Mouse (Mus musculus) brown adipose tissue, adult 24 weeks (tissue): ENCODE measurements around the gene Reep3. TPM values are rescaled to one million over a fixed set of nuclear protein-coding genes. Genes with fewer than 3 reads are reported as not detected.

Source experiments
- H3K27ac ChIP-seq: fragments of 200-500 bp; replicated peaks from 2 replicates; pipeline ENCODE4 v1.5.1; 2012; ENCODE audit warnings: low read depth, mild to moderate bottlenecking, low read length
- H3K4me1 ChIP-seq: fragments of 200-500 bp; 2 replicates; pipeline ENCODE4 v1.6.1; 2012; ENCODE audit warnings: low read length, mixed read lengths; ENCODE audit not compliant: control insufficient read depth, insufficient read depth, insufficient read length
- H3K4me3 ChIP-seq: fragments of 200-500 bp; 2 replicates; pipeline ENCODE4 v1.5.1; 2012; ENCODE audit warnings: low read depth, mild to moderate bottlenecking, low read length, moderate library complexity; ENCODE audit not compliant: insufficient read depth
- polyA plus RNA-seq: library from polyadenylated mRNA; stranded (reverse); fragments of >200 nt; gene quantifications from 2 replicates; pipeline ENCODE4 v1.2.4, GENCODE M21; 2012; ENCODE audit not compliant: missing spikeins, insufficient read depth, insufficient read length

Reep3 gene
- polyA plus RNA-seq, 1 experiment, result 42.6 TPM

DNA sequence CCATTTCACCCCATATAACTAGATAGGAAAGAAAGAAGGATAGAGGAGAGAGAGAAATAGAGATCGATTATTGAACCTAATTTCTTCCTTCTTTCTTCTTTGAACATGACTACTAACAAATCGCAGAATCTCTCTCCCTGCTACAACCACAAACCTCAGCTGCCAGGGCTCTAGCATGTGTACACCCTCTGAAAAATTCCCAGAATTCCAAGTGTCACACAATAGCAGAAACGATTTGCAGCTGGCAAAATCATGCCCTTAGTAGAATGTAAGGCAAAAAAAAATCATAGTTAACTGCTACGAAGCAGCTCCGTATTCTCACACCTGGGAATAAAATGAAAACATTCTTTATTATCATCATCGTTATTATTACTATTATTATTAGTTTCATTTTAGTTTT lies 122.9 kb downstream of the Reep3 start:
- Histone ChIP-seq H3K4me3 (no peak overlapping the region), H3K27ac (no peak overlapping the region)

DNA sequence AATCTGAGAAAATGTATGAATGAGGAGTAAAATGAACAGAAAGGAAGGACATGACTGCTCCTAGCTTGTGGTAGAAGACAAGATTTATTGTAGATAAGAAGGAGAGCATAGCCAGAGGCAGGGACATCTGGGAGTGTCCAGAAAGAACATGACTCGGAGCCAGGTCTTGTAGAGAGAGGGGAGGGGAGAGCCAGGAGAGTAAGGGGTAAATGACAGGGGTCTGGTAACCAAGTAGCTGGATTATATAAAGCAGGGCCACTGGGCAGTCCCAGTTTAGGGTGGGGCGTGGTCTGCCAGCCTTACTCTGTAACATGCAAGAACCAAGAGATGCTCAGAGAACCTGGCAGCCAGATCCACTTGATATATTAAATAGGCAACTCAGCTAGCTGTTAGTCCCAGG lies 123.5 kb downstream of the Reep3 start:
- Histone ChIP-seq H3K4me3 (no peak overlapping the region), H3K4me1 (no peaks in the 10 kb centered on the region), H3K27ac (no peak overlapping the region)

More for the DNA sequence above, 122.9 kb downstream of the Reep3 start:
- no peaks in the 10 kb centered on the region for H3K4me1 ChIP-seq

DNA sequence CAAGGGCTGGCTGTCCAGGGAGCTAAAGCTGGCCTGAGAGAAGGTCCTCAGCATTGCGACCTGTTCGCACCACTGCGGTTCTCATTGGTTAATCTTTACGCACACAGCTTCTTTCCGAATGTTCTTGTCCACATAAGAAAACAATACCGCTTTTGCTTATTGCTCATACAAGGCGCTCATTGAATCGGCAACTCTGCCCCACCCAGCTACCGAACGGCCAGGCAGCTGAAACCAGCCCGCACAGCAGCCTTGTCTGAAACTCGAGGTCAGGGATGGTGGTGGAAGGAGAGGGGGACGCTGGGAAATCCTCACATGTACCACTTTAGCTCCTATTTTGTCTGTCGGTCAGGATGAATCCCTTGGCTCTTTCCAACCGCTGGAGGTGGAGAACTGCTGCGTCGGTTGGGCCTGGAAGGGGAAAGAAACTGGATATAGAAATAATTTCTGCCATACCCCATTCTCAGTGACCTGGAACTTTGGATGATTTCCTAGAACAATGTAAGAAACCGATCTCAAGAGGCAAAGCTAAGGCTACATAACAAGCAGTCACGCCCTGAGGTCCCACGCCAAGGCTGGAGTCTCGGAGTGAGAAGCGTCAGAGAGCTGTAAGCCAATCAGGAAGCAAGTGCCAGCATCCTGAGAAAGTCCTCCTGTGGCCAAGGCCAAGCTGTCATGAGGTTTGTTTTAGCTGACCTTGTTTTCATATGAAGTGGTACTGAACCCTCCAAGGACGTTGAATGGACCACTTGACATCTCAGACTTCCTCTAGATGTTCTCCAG lies 126.2 kb downstream of the Reep3 start:
- Histone ChIP-seq H3K4me1 (no peaks in the 10 kb centered on the region), H3K4me3 (no peak overlapping the region), H3K27ac (no peak overlapping the region)

DNA sequence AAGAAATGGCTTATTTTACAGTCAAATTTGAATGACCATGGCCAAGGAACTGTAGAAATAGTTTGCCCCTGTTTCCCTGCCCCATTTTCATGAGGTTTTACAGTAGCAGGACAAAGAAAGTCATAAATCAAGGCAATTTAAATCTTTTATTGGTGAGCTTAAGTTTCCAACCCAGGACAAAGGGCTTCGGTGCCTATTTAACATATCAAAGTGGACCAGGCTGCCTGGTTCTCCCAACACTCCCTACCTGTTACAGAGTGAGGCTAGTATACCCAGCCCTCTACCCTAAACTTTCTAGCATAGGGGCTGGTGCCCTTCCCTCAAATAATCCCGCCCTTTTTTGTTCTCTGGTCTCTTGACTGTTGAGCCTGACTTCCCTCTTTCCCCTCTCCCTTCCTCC lies 127.2 kb downstream of the Reep3 start:
- no peaks in the 10 kb centered on the region for H3K4me1 ChIP-seq
- H3K4me3 ChIP-seq, result no peak overlapping the region
- H3K27ac ChIP-seq, result no peak overlapping the region

DNA sequence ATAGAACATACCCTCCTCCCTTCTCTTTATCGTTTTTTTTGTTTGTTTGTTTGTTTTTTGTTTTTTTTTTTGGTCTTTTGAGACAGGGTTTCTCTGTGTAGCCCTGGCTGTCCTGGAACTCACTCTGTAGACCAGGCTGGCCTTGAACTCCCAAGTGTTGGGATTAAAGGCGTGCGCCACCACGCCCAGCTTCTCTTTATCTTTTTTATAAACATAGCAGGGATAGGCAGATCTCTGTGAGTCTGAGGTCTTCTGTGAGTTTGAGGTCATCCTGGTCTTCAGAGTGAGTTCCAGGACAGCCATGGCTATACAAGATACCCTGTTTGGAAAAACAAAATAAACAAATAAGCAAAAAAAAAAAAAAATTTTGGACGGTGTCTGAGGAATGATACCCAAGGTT lies 127.7 kb downstream of the Reep3 start:
- no peaks in the 10 kb centered on the region for H3K4me1 ChIP-seq
- H3K27ac ChIP-seq, result no peak overlapping the region
- H3K4me3 ChIP-seq, result no peak overlapping the region

DNA sequence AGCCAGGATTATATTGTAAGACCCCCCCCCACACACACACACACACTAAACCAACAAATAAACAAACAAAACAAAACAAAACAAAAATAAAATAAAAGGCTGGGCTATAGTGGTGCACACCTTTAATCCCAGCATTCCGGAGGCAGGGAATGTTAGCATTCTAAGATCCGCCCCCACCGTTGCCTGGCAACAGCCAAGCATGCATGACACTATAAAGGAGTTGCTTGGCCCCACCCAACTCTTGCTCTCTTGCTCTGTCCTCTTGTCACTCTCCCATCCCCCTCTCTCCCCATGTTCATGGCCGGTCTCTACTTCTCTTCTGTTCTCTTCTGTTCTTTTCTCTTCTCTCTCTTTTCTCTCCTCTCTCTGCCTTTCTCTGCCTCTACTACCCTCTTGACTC lies 128.2 kb downstream of the Reep3 start:
- no peak overlapping the region for H3K4me3 ChIP-seq
- H3K27ac ChIP-seq, result no peak overlapping the region
- no peaks in the 10 kb centered on the region for H3K4me1 ChIP-seq

DNA sequence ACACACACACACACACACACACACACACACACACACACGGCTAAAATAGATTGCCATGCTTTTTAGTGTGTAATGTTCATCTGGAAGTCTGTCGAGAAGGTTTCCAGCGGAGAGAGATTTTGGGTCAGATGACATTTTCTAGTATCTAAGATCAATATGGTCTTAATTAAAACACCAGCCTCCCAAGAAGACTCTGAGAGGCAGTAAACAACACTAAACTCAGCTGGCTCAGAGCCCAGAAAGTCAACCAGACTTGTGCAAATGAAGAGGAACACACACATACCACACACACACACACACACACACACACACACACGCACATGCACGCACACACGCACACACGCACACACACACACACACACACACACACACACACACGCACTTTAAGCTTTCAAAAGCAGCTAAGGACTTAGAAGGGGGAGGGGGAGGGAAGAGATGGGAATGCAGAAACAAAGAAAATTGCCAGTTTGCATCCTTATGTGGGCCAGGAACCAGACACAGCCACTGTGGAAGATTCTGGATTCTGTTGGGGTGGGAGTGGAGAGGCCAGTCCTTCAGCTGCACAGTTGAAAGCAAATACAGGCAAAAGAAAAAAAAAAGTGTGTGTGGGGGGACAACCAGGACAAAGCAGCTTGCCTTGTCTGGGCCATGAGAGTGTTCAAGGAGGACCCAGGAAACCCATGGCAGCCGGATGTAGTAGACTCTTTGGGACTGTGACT lies 130.2 kb downstream of the Reep3 start:
- Histone ChIP-seq H3K4me1 (no peaks in the 10 kb centered on the region), H3K27ac (no peak overlapping the region), H3K4me3 (no peak overlapping the region)

DNA sequence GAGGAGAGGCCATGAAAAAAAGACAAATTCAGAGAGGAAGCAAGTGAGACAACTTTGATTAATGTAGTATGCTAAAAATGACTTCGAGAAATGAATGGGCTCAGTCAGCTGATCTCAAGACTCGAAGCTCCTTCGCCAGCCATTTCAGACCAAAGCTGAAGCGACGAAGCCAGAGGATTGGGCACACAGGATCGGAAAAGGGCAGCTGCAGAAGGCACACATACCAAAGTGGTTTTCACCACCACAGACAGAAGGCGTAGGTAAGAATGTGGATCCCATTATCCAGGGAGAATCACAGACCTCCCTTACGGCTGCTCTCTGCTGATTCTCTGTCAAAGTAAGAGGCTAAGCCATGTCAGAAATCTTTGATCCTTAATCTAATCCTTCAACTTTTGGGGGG lies 136.6 kb downstream of the Reep3 start:
- H3K4me3 ChIP-seq, result no peak overlapping the region

More for the DNA sequence above, 136.6 kb downstream of the Reep3 start:
- no peaks in the 10 kb centered on the region for H3K4me1 ChIP-seq
- no peak overlapping the region for H3K27ac ChIP-seq

Other genes with a start within 250 kb of the Reep3 start
- gene Jmjd1c, start 820 bp downstream of the Reep3 start, polyA plus RNA-seq, result 8.4 and 12.7 TPM in 2 replicates
- gene Nrbf2, start 188.4 kb upstream of the Reep3 start, polyA plus RNA-seq, result 18.6 and 70.7 TPM in 2 replicates